ENCODE assay signal across 8 mouse cellular contexts in the genomic region with DNA sequence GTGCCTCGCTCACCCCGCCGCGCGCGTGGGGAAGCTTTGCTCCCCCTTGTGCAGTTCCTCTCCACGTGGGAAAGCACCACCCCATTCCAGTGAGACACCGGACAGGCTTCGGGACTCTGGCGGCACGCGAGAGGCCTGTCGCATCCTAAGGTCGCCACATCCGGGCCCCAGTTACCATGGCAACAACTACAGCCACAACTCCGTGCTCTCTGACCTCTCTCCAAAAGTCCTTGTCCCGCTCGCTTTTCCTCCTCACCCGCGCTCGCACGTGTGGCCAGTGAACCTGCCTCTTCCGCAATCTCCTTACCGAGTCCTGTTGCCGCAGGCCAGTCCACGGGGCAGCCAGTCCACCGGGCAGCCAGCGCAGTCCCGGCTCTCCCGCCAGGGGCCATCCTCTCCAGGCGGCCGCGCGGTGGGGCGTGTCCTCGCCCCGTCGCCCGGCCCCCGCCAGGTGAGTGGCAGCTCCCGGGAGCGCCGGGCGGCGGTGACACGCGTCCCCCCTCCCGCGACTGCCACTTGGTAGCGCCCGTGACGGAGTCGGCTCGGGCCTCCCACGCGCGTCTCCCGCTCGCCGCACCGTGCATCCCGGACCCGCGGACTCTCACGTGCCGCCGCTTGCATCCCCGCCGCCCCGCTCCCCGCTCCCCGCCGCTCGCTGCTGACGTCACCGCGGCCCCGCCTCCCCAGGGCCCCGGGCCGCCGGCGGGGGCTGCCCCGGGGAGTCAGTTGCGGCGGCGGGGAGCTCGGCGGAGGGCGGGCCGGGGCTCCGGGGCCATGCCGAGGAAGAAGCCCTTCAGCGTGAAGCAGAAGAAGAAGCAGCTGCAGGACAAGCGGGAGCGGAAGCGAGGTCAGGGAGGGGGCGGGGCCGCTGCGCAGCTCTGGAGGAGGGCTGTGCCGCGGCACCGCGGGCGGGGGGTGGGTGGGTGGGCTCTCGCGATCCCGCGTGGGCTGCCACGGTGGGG. TPM values are rescaled to one million over a fixed set of nuclear protein-coding genes. Genes with fewer than 3 reads are reported as not detected.
DNase-seq lines count a peak whose midpoint lies in the region; ATAC-seq lines count a peak whose summit lies in the region.

A gene (plus strand): TSS at position 451 of the 962 bp plus-strand sequence.
A gene (minus strand): TSS at position 836 of the 962 bp plus-strand sequence.

- H3K36me3 ChIP-seq in forebrain, embryonic 11.5 days (ENCODE audit: control insufficient read depth, insufficient read depth, low read length) = no peaks in the 10 kb centered on the region; the same call in 1 of the 2 replicates
- H3K36me3 ChIP-seq in heart, embryonic 16.5 days (ENCODE audit: control insufficient read depth, insufficient read depth) = peaks cover 18% of the 10 kb centered on the region
- peaks cover 15% of the 10 kb centered on the region for H3K36me3 ChIP-seq in liver, embryonic 15.5 days (replicated peaks)
- peaks cover 33% of the 10 kb centered on the region for H3K36me3 ChIP-seq in neural tube, embryonic 12.5 days

- peak; percentile 76 to 79 for DNase-seq in CD8-positive naive resting alpha-beta T cell, adult 2 months (ENCODE audit: low read depth in 2 of 2, low spot score in 2 of 2)
- peak; percentile 80 for DNase-seq in c-Kit-positive CD71-negative TER-119-negative erythroid progenitor cells, embryonic 14.5 days (ENCODE audit: low read depth)
- DNase-seq in forebrain, embryonic 11.5 days (ENCODE audit: low spot score) = peak; percentile 94
- peak; percentile 93 to 94 for DNase-seq in kidney, postnatal 36 days
- peak; percentile 90 for DNase-seq in telencephalon, adult 2 months (ENCODE audit: low read depth, low spot score)

- no peaks in the 10 kb centered on the region for H3K27me3 ChIP-seq in forebrain, embryonic 11.5 days (ENCODE audit: control insufficient read depth, insufficient read depth, low read length)
- no peaks in the 10 kb centered on the region for H3K27me3 ChIP-seq in heart, embryonic 16.5 days (ENCODE audit: control insufficient read depth, insufficient read depth, low read length)
- H3K27me3 ChIP-seq in liver, embryonic 15.5 days = no peaks in the 10 kb centered on the region; the same call in 1 of the 2 replicates
- H3K27me3 ChIP-seq in neural tube, embryonic 12.5 days (replicated peaks) = no peaks in the 10 kb centered on the region

- no peaks in the 10 kb centered on the region for H3K9me3 ChIP-seq in forebrain, embryonic 11.5 days (ENCODE audit: control insufficient read depth, low read length)
- no peaks in the 10 kb centered on the region for H3K9me3 ChIP-seq in heart, embryonic 16.5 days (replicated peaks; ENCODE audit: control insufficient read depth, low read length)
- no peaks in the 10 kb centered on the region for H3K9me3 ChIP-seq in liver, embryonic 15.5 days (replicated peaks)
- H3K9me3 ChIP-seq in neural tube, embryonic 12.5 days = no peaks in the 10 kb centered on the region

- peak within 1 kb of the TSS; percentile 93 for H3K4me3 ChIP-seq in forebrain, embryonic 11.5 days (ENCODE audit: low read depth, low read length)
- H3K4me3 ChIP-seq in heart, embryonic 16.5 days (ENCODE audit: low read length) = peak within 1 kb of the TSS; percentile 76
- H3K4me3 ChIP-seq in liver, embryonic 15.5 days (replicated peaks) = peak within 1 kb of the TSS; percentile 89
- peak within 1 kb of the TSS; percentile 94 for H3K4me3 ChIP-seq in neural tube, embryonic 12.5 days

- peak within 1 kb of the TSS; percentile 72 for H3K9ac ChIP-seq in forebrain, embryonic 11.5 days (ENCODE audit: low read length)
- peak within 1 kb of the TSS; percentile 82 for H3K9ac ChIP-seq in heart, embryonic 16.5 days (ENCODE audit: low read length)
- H3K9ac ChIP-seq in liver, embryonic 15.5 days = peak within 1 kb of the TSS; percentile 62
- H3K9ac ChIP-seq in neural tube, embryonic 12.5 days = peak within 1 kb of the TSS; percentile 86

- H3K4me1 ChIP-seq in forebrain, embryonic 11.5 days (replicated peaks; ENCODE audit: control insufficient read depth, insufficient read depth, low read length) = peaks cover 8% of the 10 kb centered on the region; the same call in 1 of the 2 replicates
- peaks cover 18% of the 10 kb centered on the region for H3K4me1 ChIP-seq in heart, embryonic 16.5 days (ENCODE audit: control insufficient read depth, insufficient read depth, low read length)
- H3K4me1 ChIP-seq in liver, embryonic 15.5 days (replicated peaks) = peaks cover 38% of the 10 kb centered on the region
- peaks cover 21% of the 10 kb centered on the region for H3K4me1 ChIP-seq in neural tube, embryonic 12.5 days

- ATAC-seq in forebrain, embryonic 11.5 days (replicated peaks; ENCODE audit: low FRiP score) = peak; percentile 87
- ATAC-seq in heart, embryonic 16.5 days (replicated peaks; ENCODE audit: extremely low read depth, insufficient read depth, low FRiP score) = peak; percentile 90
- peak; percentile 89 for ATAC-seq in liver, embryonic 15.5 days (ENCODE audit: insufficient read depth)
- ATAC-seq in neural tube, embryonic 12.5 days (ENCODE audit: low FRiP score, low read depth) = peak; percentile 79

- H3K27ac ChIP-seq in forebrain, embryonic 11.5 days (ENCODE audit: low read depth, low read length) = peak within 1 kb of the TSS; percentile 89
- peak within 1 kb of the TSS; percentile 97 for H3K27ac ChIP-seq in heart, embryonic 16.5 days (ENCODE audit: low read length)
- H3K27ac ChIP-seq in liver, embryonic 15.5 days (replicated peaks) = peak within 1 kb of the TSS; percentile 89
- H3K27ac ChIP-seq in neural tube, embryonic 12.5 days = peak within 1 kb of the TSS; percentile 86

- peak within 1 kb of the TSS; percentile 78 for H3K4me2 ChIP-seq in forebrain, embryonic 11.5 days (ENCODE audit: low read depth, low read length, severe bottlenecking)
- H3K4me2 ChIP-seq in heart, embryonic 16.5 days (ENCODE audit: low read depth, low read length) = peak within 1 kb of the TSS; percentile 92
- H3K4me2 ChIP-seq in liver, embryonic 15.5 days = peak within 1 kb of the TSS; percentile 98
- peak within 1 kb of the TSS; percentile 90 for H3K4me2 ChIP-seq in neural tube, embryonic 12.5 days (replicated peaks)

- under 1% methylated on average over 103 of the region's 109 CpGs for WGBS in forebrain, embryonic 11.5 days
- under 1% methylated on average over 108 of the region's 109 CpGs for WGBS in heart, embryonic 16.5 days
- WGBS in liver, embryonic 15.5 days (ENCODE audit: insufficient replicate concordance) = under 1% methylated on average over 109 of the region's 109 CpGs
- WGBS in neural tube, embryonic 12.5 days = under 1% methylated on average over 107 of the region's 109 CpGs

RNA-seq across cellular contexts. Expression of the first gene that starts in this region (rescaled TPM):
- 46.0 and 48.4 TPM in 2 replicates for polyA plus RNA-seq in forebrain, embryonic 11.5 days (2014; fragmentation: Nextera tagmentation; extraction: Ambion mirVana)
- polyA plus RNA-seq in heart, embryonic 16.5 days (2015; fragmentation: Nextera tagmentation; extraction: Ambion mirVana) = 34.5 and 36.6 TPM in 2 replicates
- 9.3 and 10.8 TPM in 2 replicates for polyA plus RNA-seq in liver, embryonic 15.5 days (2015; fragmentation: Nextera tagmentation; extraction: Ambion mirVana)
- 53.3 and 53.5 TPM in 2 replicates for polyA plus RNA-seq in neural tube, embryonic 12.5 days (2016; fragmentation: Nextera tagmentation; extraction: Ambion mirVana)

RNA-seq across cellular contexts. Expression of the second gene that starts in this region (rescaled TPM):
- polyA plus RNA-seq in forebrain, embryonic 11.5 days (2014; fragmentation: Nextera tagmentation; extraction: Ambion mirVana) = 50.8 and 54.4 TPM in 2 replicates
- 13.5 and 15.6 TPM in 2 replicates for polyA plus RNA-seq in heart, embryonic 16.5 days (2015; fragmentation: Nextera tagmentation; extraction: Ambion mirVana)
- polyA plus RNA-seq in liver, embryonic 15.5 days (2015; fragmentation: Nextera tagmentation; extraction: Ambion mirVana) = 5.5 and 6.8 TPM in 2 replicates
- 50.9 and 56.1 TPM in 2 replicates for polyA plus RNA-seq in neural tube, embryonic 12.5 days (2016; fragmentation: Nextera tagmentation; extraction: Ambion mirVana)

Comparison
In these comparisons a context has a peak if more than half of its experiments do, and no peak if none do; other contexts are left out.
1. Peak in every context shown above with its lines: DNase-seq, ATAC-seq, H3K4me3 ChIP-seq and H3K27ac ChIP-seq.